Comparison of ENCODE assay signal across 9 mouse cellular contexts in the genomic region with DNA sequence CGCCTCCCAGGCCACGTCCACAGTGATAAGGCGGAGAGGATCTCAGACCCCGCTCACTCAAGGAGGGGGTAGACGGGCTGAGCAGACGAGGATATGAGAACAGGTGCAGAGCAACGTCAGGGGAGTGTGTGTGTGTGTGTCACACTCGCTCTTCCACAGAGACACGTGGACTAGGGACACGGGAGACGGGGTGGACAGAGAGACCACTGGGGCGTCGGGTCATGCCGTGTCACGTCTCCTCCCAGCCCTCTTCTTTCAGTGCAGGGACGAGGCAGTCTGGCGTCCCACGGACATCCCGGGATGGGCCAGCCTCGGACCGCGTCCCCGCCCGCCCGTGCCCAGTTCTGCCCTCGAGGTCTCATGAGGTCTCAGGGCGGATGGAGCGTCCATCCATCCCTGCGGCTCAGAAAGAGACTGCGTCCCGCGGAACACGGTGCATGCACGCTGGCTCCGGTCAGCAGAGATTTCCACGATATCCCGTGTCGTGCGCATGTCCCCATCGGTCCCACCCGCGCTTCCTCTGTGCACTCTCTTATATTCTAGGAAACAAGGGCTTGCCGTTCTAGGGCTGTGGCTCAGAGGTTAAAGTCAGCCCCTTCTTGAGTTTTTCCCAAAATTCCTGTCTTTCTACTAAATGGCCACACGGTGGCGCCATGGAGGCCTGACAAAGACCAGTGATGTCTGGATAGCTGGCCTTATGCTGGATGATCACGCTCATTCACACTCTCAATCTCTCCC. TPM values are rescaled to one million over a fixed set of nuclear protein-coding genes. Genes with fewer than 3 reads are reported as not detected.
DNase-seq lines count a peak whose midpoint lies in the region; ATAC-seq and TF ChIP-seq lines count a peak whose summit lies in the region.
"Had no signal": no experiment of that assay in that cellular context is flagged by ENCODE, and none has a peak within 500 bp of the region (broad histone marks: within the 10 kb centered on the region; RNA-seq: fewer than 3 reads in every experiment).

No protein-coding gene starts in this region.

- H3K9me3 ChIP-seq in heart, postnatal 0 days (replicated peaks; ENCODE audit: control insufficient read depth, low read length): no peaks in the 10 kb centered on the region
- H3K9me3 ChIP-seq in liver, postnatal 0 days (ENCODE audit: low read length): no peaks in the 10 kb centered on the region

- H3K27me3 ChIP-seq in heart, postnatal 0 days (ENCODE audit: control insufficient read depth, insufficient read depth, low read length): no peaks in the 10 kb centered on the region
- no peaks in the 10 kb centered on the region for H3K27me3 ChIP-seq in liver, postnatal 0 days (ENCODE audit: insufficient read depth, low read length)

- no peak for TF ChIP-seq POLR2A in olfactory bulb, adult 2 months (IDR thresholded peaks at IDR 0.05; ENCODE audit: insufficient read depth, low read depth, low read length)

- H3K4me3 ChIP-seq in heart, postnatal 0 days (ENCODE audit: low read depth, low read length): peak overlapping the region; percentile 20
- peak overlapping the region; percentile 17; the same call in 1 of the 2 replicates for H3K4me3 ChIP-seq in liver, postnatal 0 days (ENCODE audit: low read depth, low read length)
- peak overlapping the region; percentile 38 for H3K4me3 ChIP-seq in olfactory bulb, adult 2 months (ENCODE audit: insufficient read depth, low read depth, low read length)
- H3K4me3 ChIP-seq: myocyte had no signal

- no peak overlapping the region for H3K9ac ChIP-seq in heart, postnatal 0 days (replicated peaks; ENCODE audit: low read depth, low read length)
- H3K9ac ChIP-seq in liver, postnatal 0 days (replicated peaks): no peak overlapping the region; the same call in 1 of the 2 replicates

- no peaks in the 10 kb centered on the region for H3K4me1 ChIP-seq in heart, postnatal 0 days (ENCODE audit: control insufficient read depth, insufficient read depth)
- H3K4me1 ChIP-seq in liver, postnatal 0 days (ENCODE audit: insufficient read depth): peaks cover 5% of the 10 kb centered on the region; the same call in 1 of the 2 replicates
- peaks cover 6% of the 10 kb centered on the region for H3K4me1 ChIP-seq in olfactory bulb, adult 2 months (ENCODE audit: control insufficient read depth, insufficient read depth, low read length)

- H3K36me3 ChIP-seq in heart, postnatal 0 days (replicated peaks; ENCODE audit: control insufficient read depth, insufficient read depth, low read length): no peaks in the 10 kb centered on the region
- no peaks in the 10 kb centered on the region for H3K36me3 ChIP-seq in liver, postnatal 0 days (replicated peaks; ENCODE audit: insufficient read depth, low read length)

- no peak for TF ChIP-seq EP300 in heart, postnatal 0 days (IDR thresholded peaks at IDR 0.05; ENCODE audit: low read depth)
- no peak for TF ChIP-seq EP300 in liver, postnatal 0 days (IDR thresholded peaks at IDR 0.05; ENCODE audit: low read depth)

- peak; percentile 2 to 9 for DNase-seq in CD8-positive naive resting alpha-beta T cell, adult 2 months (ENCODE audit: low read depth in 2 of 2, low spot score in 2 of 2)
- peak; percentile 68 for DNase-seq in WW6 (ENCODE audit: low read depth, low spot score)
- DNase-seq in embryo, embryonic 11 days: peak; percentile 66
- peak; percentile 10 for DNase-seq in heart, postnatal 0 days (ENCODE audit: low spot score)
- DNase-seq in kidney, postnatal 25 days: peak; percentile 35 to 45
- peak; percentile 56 for DNase-seq in liver, postnatal 0 days
- DNase-seq in urinary bladder, postnatal 25 days (ENCODE audit: low spot score): peak; percentile 27

- peak overlapping the region; percentile 43; the same call in 1 of the 2 replicates for H3K4me2 ChIP-seq in heart, postnatal 0 days (ENCODE audit: low read depth, low read length)
- H3K4me2 ChIP-seq in liver, postnatal 0 days (ENCODE audit: low read depth, low read length): peak overlapping the region; percentile 66

- H3K27ac ChIP-seq in heart, postnatal 0 days (ENCODE audit: low read depth): no peak overlapping the region
- H3K27ac ChIP-seq in liver, postnatal 0 days (ENCODE audit: low read depth): no peak overlapping the region
- H3K27ac ChIP-seq in olfactory bulb, adult 2 months (ENCODE audit: insufficient read depth, low read depth, low read length): no peak overlapping the region

- TF ChIP-seq CTCF in heart, postnatal 0 days (IDR thresholded peaks at IDR 0.05; ENCODE audit: low read depth): peak; percentile 52
- peak; percentile 77 for TF ChIP-seq CTCF in liver, postnatal 0 days (IDR thresholded peaks at IDR 0.05; ENCODE audit: low read depth)
- peak; percentile 22; the same call in 1 of the 2 replicates for TF ChIP-seq CTCF in olfactory bulb, adult 2 months (IDR thresholded peaks at IDR 0.05; ENCODE audit: insufficient read depth, low read depth, low read length)

- ATAC-seq in heart, postnatal 0 days (ENCODE audit: insufficient read depth, low read depth): no peak; the same call in 1 of the 2 replicates
- ATAC-seq in liver, postnatal 0 days: peak; percentile 59

- 15% methylated on average over 46 of the region's 46 CpGs for WGBS in heart, postnatal 0 days
- WGBS in liver, postnatal 0 days (ENCODE audit: insufficient replicate concordance): 20% methylated on average over 43 of the region's 46 CpGs
- WGBS in olfactory bulb, adult 2 months: 25% methylated on average over 46 of the region's 46 CpGs

RNA-seq across cellular contexts. Expression of a gene that starts 25.9 kb away (rescaled TPM):
- total RNA-seq in heart, postnatal 0 days (2014; rRNA removed; ENCODE audit: low replicate concordance): not detected in 2 replicates
- not detected in 2 replicates for polyA plus RNA-seq in heart, postnatal 0 days (2015; fragmentation: Nextera tagmentation; extraction: Ambion mirVana)
- not detected in 2 replicates for polyA plus RNA-seq in liver, postnatal 0 days (2015; fragmentation: Nextera tagmentation; extraction: Ambion mirVana)
- polyA plus RNA-seq in olfactory bulb, adult 2 months (2012; ENCODE audit: insufficient read depth, insufficient read length, low replicate concordance, missing spikeins): not detected in 2 replicates
- polyA plus RNA-seq: myocyte had no signal

RNA-seq across cellular contexts. Expression of a gene that starts 29.9 kb away (rescaled TPM):
- total RNA-seq in heart, postnatal 0 days (2014; rRNA removed; ENCODE audit: low replicate concordance): not detected in 2 replicates
- polyA plus RNA-seq in heart, postnatal 0 days (2015; fragmentation: Nextera tagmentation; extraction: Ambion mirVana): not detected in 2 replicates
- not detected in 2 replicates for polyA plus RNA-seq in liver, postnatal 0 days (2015; fragmentation: Nextera tagmentation; extraction: Ambion mirVana)
- not detected in 2 replicates for polyA plus RNA-seq in olfactory bulb, adult 2 months (2012; ENCODE audit: insufficient read depth, insufficient read length, low replicate concordance, missing spikeins)
- polyA plus RNA-seq: myocyte had no signal

RNA-seq across cellular contexts. Expression of a gene that starts 38.0 kb away (rescaled TPM):
- total RNA-seq in heart, postnatal 0 days (2014; rRNA removed; ENCODE audit: low replicate concordance): not detected in 2 replicates
- polyA plus RNA-seq in heart, postnatal 0 days (2015; fragmentation: Nextera tagmentation; extraction: Ambion mirVana): not detected in 2 replicates
- not detected in 2 replicates for polyA plus RNA-seq in liver, postnatal 0 days (2015; fragmentation: Nextera tagmentation; extraction: Ambion mirVana)
- polyA plus RNA-seq in olfactory bulb, adult 2 months (2012; ENCODE audit: insufficient read depth, insufficient read length, low replicate concordance, missing spikeins): not detected in 2 replicates
- polyA plus RNA-seq: myocyte had no signal

Comparison
In these comparisons a context has a peak if more than half of its experiments do, and no peak if none do; other contexts are left out.
1. DNase-seq: peak in every context shown above with its lines; median percentile 68 in WW6; 66 in embryo, embryonic 11 days; 56 in liver, postnatal 0 days; 40 in kidney, postnatal 25 days; 27 in urinary bladder, postnatal 25 days; 10 in heart, postnatal 0 days; 6 in CD8-positive naive resting alpha-beta T cell, adult 2 months.
2. CTCF ChIP-seq: peak in every context shown above with its lines; median percentile 77 in liver, postnatal 0 days; 52 in heart, postnatal 0 days; 22 in olfactory bulb, adult 2 months.